Mouse (Mus musculus): ENCODE results near the gene Usp28.

DNA sequence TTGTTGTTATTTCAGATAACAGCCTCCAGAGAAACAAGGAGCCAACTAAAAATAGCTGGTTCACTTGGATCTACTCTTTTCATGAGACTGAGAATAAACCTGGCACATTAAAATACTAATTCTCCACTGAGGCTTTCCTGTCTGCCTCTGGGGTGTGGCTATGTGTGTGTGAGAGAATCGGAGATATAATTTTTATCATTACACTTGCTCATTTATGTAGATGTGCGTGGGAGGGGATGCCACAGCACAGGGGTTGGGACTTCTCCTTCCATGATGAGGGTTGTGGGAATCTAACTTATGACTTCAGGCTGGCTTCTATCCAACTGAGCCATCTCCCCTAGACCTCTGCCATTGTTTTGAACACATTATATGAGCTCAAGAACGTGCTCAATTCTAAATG lies 4.4 kb upstream of the Usp28 start:
- TF ChIP-seq CTCF (IDR thresholded peaks at IDR 0.05; ENCODE audit: extremely low read depth, insufficient read depth, insufficient read length, insufficient replicate concordance) (no peak), POLR2A (IDR thresholded peaks at IDR 0.05; ENCODE audit: low read depth, low read length) (no peak)
